ENCODE assay signal across 10 mouse cellular contexts in the genomic region with DNA sequence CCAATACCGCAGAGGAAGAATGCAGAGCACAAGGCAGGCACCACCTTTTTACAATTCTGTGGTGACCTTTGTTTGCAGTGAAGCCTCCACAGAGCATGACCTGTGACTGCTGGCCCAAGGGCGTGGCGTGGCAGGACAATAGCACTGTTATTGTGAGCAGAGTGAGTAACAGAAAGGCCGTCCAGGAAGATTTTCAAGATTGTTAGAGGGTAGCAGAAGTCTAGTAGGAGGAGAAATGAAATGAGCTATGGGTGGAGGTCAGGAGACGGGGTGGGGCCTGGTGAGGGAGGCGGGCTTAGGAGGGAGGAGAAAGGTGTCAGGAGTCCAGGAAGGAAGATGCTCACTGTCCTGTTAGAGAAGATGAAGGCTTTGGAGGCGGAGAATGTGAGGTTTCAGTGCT. TPM values are rescaled to one million over a fixed set of nuclear protein-coding genes. Genes with fewer than 3 reads are reported as not detected.
DNase-seq lines count a peak whose midpoint lies in the region; ATAC-seq and TF ChIP-seq lines count a peak whose summit lies in the region.
"Had no signal": no experiment of that assay in that cellular context is flagged by ENCODE, and none has a peak within 500 bp of the region (broad histone marks: within the 10 kb centered on the region; RNA-seq: fewer than 3 reads in every experiment).

No protein-coding gene starts in this region.

- H3K27me3 ChIP-seq in liver, embryonic 13.5 days = peaks cover 13% of the 10 kb centered on the region
- H3K27me3 ChIP-seq in embryonic facial prominence, embryonic 14.5 days (replicated peaks; ENCODE audit: control insufficient read depth, insufficient read depth, low read length) = no peaks in the 10 kb centered on the region
- H3K27me3 ChIP-seq in limb, embryonic 11.5 days (ENCODE audit: control insufficient read depth, insufficient read depth, low read length) = no peaks in the 10 kb centered on the region
- no peaks in the 10 kb centered on the region for H3K27me3 ChIP-seq in stomach, postnatal 0 days (ENCODE audit: control insufficient read depth, insufficient read depth, low read length)

- 61% methylated on average over 7 of the region's 7 CpGs for WGBS in liver, embryonic 13.5 days (ENCODE audit: insufficient replicate concordance)
- WGBS in embryonic facial prominence, embryonic 14.5 days = 63% methylated on average over 7 of the region's 7 CpGs
- 76% methylated on average over 7 of the region's 7 CpGs for WGBS in limb, embryonic 11.5 days
- 48% methylated on average over 7 of the region's 7 CpGs for WGBS in stomach, postnatal 0 days

- no peak for ATAC-seq in liver, embryonic 13.5 days (ENCODE audit: low read depth)
- no peak for ATAC-seq in embryonic facial prominence, embryonic 14.5 days (ENCODE audit: low read depth)
- ATAC-seq in limb, embryonic 11.5 days (ENCODE audit: insufficient number of reproducible peaks, low FRiP score, low TSS enrichment, low read depth) = no peak
- ATAC-seq in stomach, postnatal 0 days (ENCODE audit: low FRiP score, low TSS enrichment) = peak; percentile 72

- no peak for TF ChIP-seq CTCF in stomach, postnatal 0 days (IDR thresholded peaks at IDR 0.05; ENCODE audit: low read depth)

- H3K4me3 ChIP-seq in liver, embryonic 13.5 days (replicated peaks) = no peak overlapping the region
- no peak overlapping the region for H3K4me3 ChIP-seq in embryonic facial prominence, embryonic 14.5 days (ENCODE audit: low read depth, low read length)
- H3K4me3 ChIP-seq in limb, embryonic 11.5 days (ENCODE audit: low read depth, low read length) = no peak overlapping the region
- no peak overlapping the region for H3K4me3 ChIP-seq in stomach, postnatal 0 days (ENCODE audit: low read depth, low read length)

- no peak for TF ChIP-seq EP300 in stomach, postnatal 0 days (optimal IDR thresholded peaks at IDR 0.05)

- DNase-seq in liver, embryonic 13.5 days = no peak
- DNase-seq in liver = no peak
- no peak for DNase-seq in embryonic facial prominence, embryonic 14.5 days (ENCODE audit: low spot score)
- no peak for DNase-seq in limb, embryonic 11.5 days (ENCODE audit: low spot score)
- DNase-seq in stomach, postnatal 0 days (ENCODE audit: low spot score) = peak; percentile 50
- DNase-seq in spleen, postnatal 36 days (ENCODE audit: low spot score in 2 of 2) = no peak
- DNase-seq in urinary bladder, postnatal 4 days (ENCODE audit: low spot score in 2 of 2) = no peak
- no peak for DNase-seq in urinary bladder, postnatal 10 days (ENCODE audit: low spot score)

- peaks cover 8% of the 10 kb centered on the region; the same call in 1 of the 2 replicates for H3K4me1 ChIP-seq in liver, embryonic 13.5 days (replicated peaks)
- peaks cover 10% of the 10 kb centered on the region for H3K4me1 ChIP-seq in embryonic facial prominence, embryonic 14.5 days (ENCODE audit: control insufficient read depth, insufficient read depth, low read length)
- H3K4me1 ChIP-seq in limb, embryonic 11.5 days (ENCODE audit: control insufficient read depth, insufficient read depth, low read length) = peaks cover 7% of the 10 kb centered on the region; the same call in 1 of the 2 replicates
- 0 out of 2 replicates have a peak, but pooled peaks cover 2% of the 10 kb centered on the region for H3K4me1 ChIP-seq in stomach, postnatal 0 days (replicated peaks; ENCODE audit: control insufficient read depth, insufficient read depth)

- no peak overlapping the region for H3K27ac ChIP-seq in liver, embryonic 13.5 days
- peak overlapping the region; percentile 44 for H3K27ac ChIP-seq in embryonic facial prominence, embryonic 14.5 days (replicated peaks; ENCODE audit: low read depth, low read length)
- 0 out of 2 replicates have a peak overlapping the region, but pooled peaks have one; percentile 18 for H3K27ac ChIP-seq in limb, embryonic 11.5 days (replicated peaks; ENCODE audit: low read depth, low read length)
- H3K27ac ChIP-seq in stomach, postnatal 0 days (replicated peaks) = peak overlapping the region; percentile 81

- no peaks in the 10 kb centered on the region for H3K36me3 ChIP-seq in liver, embryonic 13.5 days
- no peaks in the 10 kb centered on the region for H3K36me3 ChIP-seq in embryonic facial prominence, embryonic 14.5 days (ENCODE audit: control insufficient read depth, insufficient read depth, low read length)
- no peaks in the 10 kb centered on the region for H3K36me3 ChIP-seq in limb, embryonic 11.5 days (ENCODE audit: control insufficient read depth, insufficient read depth, low read length)
- no peaks in the 10 kb centered on the region for H3K36me3 ChIP-seq in stomach, postnatal 0 days (ENCODE audit: control insufficient read depth, insufficient read depth, low read length)

- no peak overlapping the region for H3K9ac ChIP-seq in liver, embryonic 13.5 days
- no peak overlapping the region for H3K9ac ChIP-seq in embryonic facial prominence, embryonic 14.5 days (ENCODE audit: low read depth, low read length)
- H3K9ac ChIP-seq in limb, embryonic 11.5 days (ENCODE audit: low read length) = no peak overlapping the region
- H3K9ac ChIP-seq in stomach, postnatal 0 days (ENCODE audit: low read length) = no peak overlapping the region

- peak overlapping the region; percentile 15; the same call in 1 of the 2 replicates for H3K4me2 ChIP-seq in liver, embryonic 13.5 days
- peak overlapping the region; percentile 25; the same call in 1 of the 2 replicates for H3K4me2 ChIP-seq in embryonic facial prominence, embryonic 14.5 days (ENCODE audit: low read depth, low read length)
- no peak overlapping the region for H3K4me2 ChIP-seq in limb, embryonic 11.5 days (ENCODE audit: low read depth, severe bottlenecking)
- peak overlapping the region; percentile 42 for H3K4me2 ChIP-seq in stomach, postnatal 0 days (replicated peaks; ENCODE audit: low read depth)

- H3K9me3 ChIP-seq in liver, embryonic 13.5 days (replicated peaks) = no peaks in the 10 kb centered on the region
- no peaks in the 10 kb centered on the region for H3K9me3 ChIP-seq in embryonic facial prominence, embryonic 14.5 days (ENCODE audit: control insufficient read depth, low read length)
- no peaks in the 10 kb centered on the region for H3K9me3 ChIP-seq in limb, embryonic 11.5 days (ENCODE audit: control insufficient read depth, low read length)
- H3K9me3 ChIP-seq in stomach, postnatal 0 days (ENCODE audit: control insufficient read depth, low read length) = no peaks in the 10 kb centered on the region

RNA-seq across cellular contexts. Expression of a gene that starts 12.5 kb away (rescaled TPM):
- not detected in 2 replicates for polyA plus RNA-seq in liver, embryonic 13.5 days (2015; fragmentation: Nextera tagmentation; extraction: Ambion mirVana)
- 0.31 TPM in 1 of 2 replicates, not detected in the other for polyA plus RNA-seq in embryonic facial prominence, embryonic 14.5 days (2014; fragmentation: Nextera tagmentation; extraction: Ambion mirVana)
- 0.23 TPM in 1 of 2 replicates, not detected in the other for polyA plus RNA-seq in limb, embryonic 11.5 days (2014; fragmentation: Nextera tagmentation; extraction: Ambion mirVana)
- 3.5 and 4.5 TPM in 2 replicates for polyA plus RNA-seq in stomach, postnatal 0 days (2015; fragmentation: Nextera tagmentation; extraction: Ambion mirVana)
- polyA plus RNA-seq: activated CD4-positive, CD25-positive, alpha-beta regulatory T cell, adult 4 months; neural tube, embryonic 11.5 days had no signal

RNA-seq across cellular contexts. Expression of a gene that starts 39.6 kb away (rescaled TPM):
- polyA plus RNA-seq in liver, embryonic 13.5 days (2015; fragmentation: Nextera tagmentation; extraction: Ambion mirVana) = 1.7 and 1.8 TPM in 2 replicates
- polyA plus RNA-seq in embryonic facial prominence, embryonic 14.5 days (2014; fragmentation: Nextera tagmentation; extraction: Ambion mirVana) = 56.5 and 70.8 TPM in 2 replicates
- 6.8 and 7.8 TPM in 2 replicates for polyA plus RNA-seq in limb, embryonic 11.5 days (2014; fragmentation: Nextera tagmentation; extraction: Ambion mirVana)
- polyA plus RNA-seq in stomach, postnatal 0 days (2015; fragmentation: Nextera tagmentation; extraction: Ambion mirVana) = 88.1 and 105 TPM in 2 replicates
